In genomic region chr12:40392869-40393268, GRCm38 (mm10) we compare ENCODE assay signal across 21 mouse cellular contexts. TPM values are rescaled to one million over a fixed set of nuclear protein-coding genes. Genes with fewer than 3 reads are reported as not detected.
DNase-seq lines count a peak whose midpoint lies in the region; ATAC-seq and TF ChIP-seq lines count a peak whose summit lies in the region.
"Had no signal": no experiment of that assay in that cellular context is flagged by ENCODE, and none has a peak within 500 bp of the region (broad histone marks: within the 10 kb centered on the region; RNA-seq: fewer than 3 reads in every experiment).

No protein-coding gene starts in this region.

- no peak overlapping the region for H3K4me3 ChIP-seq in kidney, embryonic 16.5 days (ENCODE audit: low read length)
- H3K4me3 ChIP-seq in midbrain, embryonic 11.5 days (ENCODE audit: low read depth, low read length), result no peak overlapping the region
- H3K4me3 ChIP-seq in midbrain, postnatal 0 days (ENCODE audit: low read depth, low read length), result no peak overlapping the region
- H3K4me3 ChIP-seq: gastrocnemius, adult 2 months; hindbrain, embryonic 12.5 days had no signal

- ATAC-seq in kidney, embryonic 16.5 days (ENCODE audit: low FRiP score, low TSS enrichment), result peak; percentile 69
- ATAC-seq in midbrain, embryonic 11.5 days (ENCODE audit: low FRiP score), result no peak
- no peak for ATAC-seq in midbrain, postnatal 0 days (ENCODE audit: low FRiP score)
- ATAC-seq: CD4-positive, CD25-positive, alpha-beta regulatory T cell, adult 4 months; forebrain, embryonic 14.5 days; forebrain, postnatal 0 days; hindbrain, embryonic 16.5 days had no signal

- no peak overlapping the region for H3K27ac ChIP-seq in kidney, embryonic 16.5 days (ENCODE audit: low read length)
- no peak overlapping the region for H3K27ac ChIP-seq in midbrain, embryonic 11.5 days (ENCODE audit: low read depth, low read length)
- H3K27ac ChIP-seq in midbrain, postnatal 0 days (ENCODE audit: low read depth, low read length), result no peak overlapping the region
- H3K27ac ChIP-seq: gastrocnemius, adult 2 months; hindbrain, embryonic 12.5 days had no signal

- no peaks in the 10 kb centered on the region for H3K4me1 ChIP-seq in kidney, embryonic 16.5 days (ENCODE audit: insufficient read depth, low read length)
- H3K4me1 ChIP-seq in midbrain, embryonic 11.5 days (ENCODE audit: control insufficient read depth, insufficient read depth, low read length), result no peaks in the 10 kb centered on the region
- no peaks in the 10 kb centered on the region for H3K4me1 ChIP-seq in midbrain, postnatal 0 days (ENCODE audit: insufficient read depth, low read length)

- WGBS in kidney, embryonic 16.5 days, result 30% methylated on average over 3 of the region's 3 CpGs
- 78% methylated on average over 3 of the region's 3 CpGs for WGBS in midbrain, embryonic 11.5 days
- 80% methylated on average over 3 of the region's 3 CpGs for WGBS in midbrain, postnatal 0 days

- H3K9me3 ChIP-seq in kidney, embryonic 16.5 days (ENCODE audit: low read length), result no peaks in the 10 kb centered on the region
- no peaks in the 10 kb centered on the region for H3K9me3 ChIP-seq in midbrain, embryonic 11.5 days (ENCODE audit: control insufficient read depth, low read length)
- no peaks in the 10 kb centered on the region; the same call in 1 of the 2 replicates for H3K9me3 ChIP-seq in midbrain, postnatal 0 days (ENCODE audit: low read length)
- H3K9me3 ChIP-seq: hindbrain, embryonic 12.5 days had no signal

- H3K4me2 ChIP-seq in kidney, embryonic 16.5 days (replicated peaks; ENCODE audit: low read depth, low read length), result no peak overlapping the region
- no peak overlapping the region for H3K4me2 ChIP-seq in midbrain, embryonic 11.5 days
- no peak overlapping the region for H3K4me2 ChIP-seq in midbrain, postnatal 0 days (ENCODE audit: low read depth, low read length, poor library complexity, severe bottlenecking)
- H3K4me2 ChIP-seq: heart, embryonic 11.5 days; hindbrain, embryonic 12.5 days had no signal

- no peak for TF ChIP-seq CTCF in midbrain, postnatal 0 days (IDR thresholded peaks at IDR 0.05)

- DNase-seq in kidney, postnatal 25 days, result no peak
- DNase-seq in midbrain, embryonic 11.5 days (ENCODE audit: low spot score, missing footprints), result peak; percentile 68
- no peak for DNase-seq in midbrain, postnatal 0 days (ENCODE audit: low spot score)
- DNase-seq in adipocyte (ENCODE audit: low spot score), result peak; percentile 29
- peak; percentile 21 for DNase-seq in mesoderm, embryonic 11.5 days (ENCODE audit: low read depth, low spot score)
- DNase-seq: adrenal gland, adult 8-10 months; adrenal gland, postnatal 25 days; cerebellum, adult 11-12 months; cerebellum, adult 8-10 months; cerebellum, postnatal 10 days; cerebellum, postnatal 36 days; forebrain, postnatal 0 days; gastrocnemius, adult 2 months; gastrocnemius, postnatal 14 days; heart, adult 11 months had no signal

- H3K36me3 ChIP-seq in kidney, embryonic 16.5 days (ENCODE audit: insufficient read depth, low read length), result no peaks in the 10 kb centered on the region
- no peaks in the 10 kb centered on the region for H3K36me3 ChIP-seq in midbrain, embryonic 11.5 days (ENCODE audit: control insufficient read depth, insufficient read depth, low read length)
- H3K36me3 ChIP-seq in midbrain, postnatal 0 days (ENCODE audit: insufficient read depth, low read length), result no peaks in the 10 kb centered on the region
- H3K36me3 ChIP-seq: hindbrain, embryonic 12.5 days had no signal

- no peak overlapping the region for H3K9ac ChIP-seq in kidney, embryonic 16.5 days (replicated peaks; ENCODE audit: low read length)
- H3K9ac ChIP-seq in midbrain, embryonic 11.5 days (ENCODE audit: low read length), result no peak overlapping the region
- no peak overlapping the region for H3K9ac ChIP-seq in midbrain, postnatal 0 days (replicated peaks; ENCODE audit: low read length, poor library complexity, severe bottlenecking)
- H3K9ac ChIP-seq: forebrain, postnatal 0 days; hindbrain, embryonic 12.5 days had no signal

- H3K27me3 ChIP-seq in kidney, embryonic 16.5 days (ENCODE audit: insufficient read depth, low read length), result no peaks in the 10 kb centered on the region
- H3K27me3 ChIP-seq in midbrain, embryonic 11.5 days (ENCODE audit: control insufficient read depth, insufficient read depth, low read length), result no peaks in the 10 kb centered on the region
- no peaks in the 10 kb centered on the region for H3K27me3 ChIP-seq in midbrain, postnatal 0 days (ENCODE audit: insufficient read depth, low read length)
- H3K27me3 ChIP-seq: hindbrain, embryonic 12.5 days had no signal

RNA-seq across cellular contexts. Expression of gene Zfp277, which starts 52.8 kb away (rescaled TPM):
- 42.4 and 42.8 TPM in 2 replicates for polyA plus RNA-seq in kidney, embryonic 16.5 days (2015; fragmentation: Nextera tagmentation; extraction: Ambion mirVana)
- 40.0 and 43.7 TPM in 2 replicates for polyA plus RNA-seq in midbrain, embryonic 11.5 days (2014; fragmentation: Nextera tagmentation; extraction: Ambion mirVana)
- total RNA-seq in midbrain, postnatal 0 days (2014; rRNA removed), result 22.9 and 26.3 TPM in 2 replicates
- 29.9 and 31.4 TPM in 2 replicates for polyA plus RNA-seq in midbrain, postnatal 0 days (2015; fragmentation: Nextera tagmentation; extraction: Ambion mirVana)

RNA-seq across cellular contexts. Expression of gene Dock4, which starts 52.9 kb away (rescaled TPM):
- 13.3 and 18.4 TPM in 2 replicates for polyA plus RNA-seq in kidney, embryonic 16.5 days (2015; fragmentation: Nextera tagmentation; extraction: Ambion mirVana)
- polyA plus RNA-seq in midbrain, embryonic 11.5 days (2014; fragmentation: Nextera tagmentation; extraction: Ambion mirVana), result 10.2 and 12.6 TPM in 2 replicates
- 28.6 and 38.7 TPM in 2 replicates for total RNA-seq in midbrain, postnatal 0 days (2014; rRNA removed)
- 12.3 and 15.5 TPM in 2 replicates for polyA plus RNA-seq in midbrain, postnatal 0 days (2015; fragmentation: Nextera tagmentation; extraction: Ambion mirVana)

Comparison
In these comparisons a context has a peak if more than half of its experiments do, and no peak if none do; other contexts are left out.
1. DNase-seq: peak in midbrain, embryonic 11.5 days (single experiment), adipocyte (single experiment) and mesoderm, embryonic 11.5 days (single experiment); none in kidney, postnatal 25 days (0 of 2) and midbrain, postnatal 0 days (single experiment).